Mouse (Mus musculus) kidney, adult 2 months (tissue): ENCODE results near the gene Sval1.

Source experiments
- CTCF ChIP-seq: fragments of 200-500 bp; conservative IDR thresholded peaks from 2 replicates; pipeline ENCODE4 v1.5.1; 2011; ENCODE audit warnings: low read depth, mild to moderate bottlenecking, control low read depth, low read length, moderate library complexity, mixed read lengths; ENCODE audit not compliant: insufficient read depth, insufficient read length
- POLR2A ChIP-seq: fragments of 200-500 bp; IDR thresholded peaks from one replicate; pipeline ENCODE4 v1.6.1; 2011; ENCODE audit warnings: low read depth, low read length, control low read depth

- no peak for TF ChIP-seq POLR2A
- TF ChIP-seq CTCF, result no peak
Observed at GRCm38 (mm10) chr6:41951330-41951729, at the start of gene Sval1.
